Mouse (Mus musculus) brain, embryonic 18.5 days (tissue): ENCODE results near the gene Cd69.

ENCODE experiments used
- DNase-seq: peaks from one replicate; pipeline ENCODE4 v3.0.0-alpha.2; 2012; ENCODE audit warnings: low read depth, low spot score

The Cd69 gene

DNA sequence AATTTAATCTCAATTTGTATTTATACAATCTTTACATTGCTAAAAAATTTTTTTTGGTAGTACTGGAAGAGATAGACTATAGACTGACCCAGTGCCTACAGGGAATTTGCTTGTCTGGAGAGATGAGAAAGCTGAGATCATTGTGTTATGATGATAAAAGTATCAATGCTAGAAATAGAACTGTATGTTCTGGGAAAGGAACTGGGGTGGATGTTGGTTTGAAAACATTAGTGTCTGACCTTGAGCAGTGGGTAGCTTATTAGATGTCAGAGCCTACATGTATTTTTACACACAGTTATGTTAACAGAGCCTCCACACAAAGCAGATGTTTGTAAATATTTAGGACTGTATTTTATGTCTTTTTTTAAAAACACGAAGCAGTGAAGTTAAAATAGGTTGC lies 51.1 kb downstream of the Cd69 start:
- no peak for DNase-seq

DNA sequence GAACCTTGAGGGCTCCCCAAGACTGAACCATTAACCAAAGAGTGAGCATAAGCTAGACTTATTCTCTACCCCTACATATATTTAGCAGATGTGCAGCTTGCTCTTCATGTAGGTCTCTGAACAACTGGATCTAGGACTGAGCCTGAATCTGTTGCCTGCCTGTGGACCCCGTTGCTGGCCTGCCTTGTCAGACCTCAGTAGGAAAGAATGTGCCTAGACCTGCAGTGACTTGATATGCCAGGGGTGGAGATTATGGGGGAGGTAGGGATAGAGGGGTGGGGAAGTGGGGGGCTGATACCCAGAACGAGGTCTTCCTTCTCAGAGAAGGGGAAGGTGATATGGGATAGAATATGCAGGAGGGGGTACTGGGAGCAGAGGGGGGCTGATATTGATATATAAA lies 51.6 kb downstream of the Cd69 start:
- DNase-seq: no peak

DNA sequence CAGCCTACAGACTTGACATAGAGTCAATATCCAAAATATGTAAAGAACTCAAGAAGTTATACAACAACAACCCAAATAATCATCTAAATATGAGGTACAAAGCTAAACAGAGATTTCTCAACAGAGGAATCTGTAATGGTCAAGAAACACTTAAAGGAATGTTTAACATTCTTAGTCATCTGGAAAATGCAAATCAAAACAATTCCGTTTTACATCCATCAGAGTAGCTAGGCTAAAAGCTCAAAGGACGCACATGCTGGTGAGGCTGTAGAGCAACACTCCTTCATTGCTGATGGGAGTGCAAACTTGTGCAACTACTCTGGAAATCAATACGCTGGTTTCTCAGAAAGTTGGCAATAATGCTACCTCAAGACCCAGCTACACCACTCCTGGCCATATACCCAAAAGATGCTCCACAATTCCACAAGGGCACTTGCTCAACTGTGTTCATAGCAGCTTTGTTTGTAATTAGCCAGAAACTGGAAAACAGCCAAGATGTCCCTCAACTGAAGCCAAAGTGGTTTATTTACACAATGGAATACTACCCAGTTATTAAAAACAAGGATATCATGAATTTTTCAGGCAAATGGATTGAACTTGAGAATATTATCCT lies 52.9 kb downstream of the Cd69 start:
- DNase-seq: no peak

DNA sequence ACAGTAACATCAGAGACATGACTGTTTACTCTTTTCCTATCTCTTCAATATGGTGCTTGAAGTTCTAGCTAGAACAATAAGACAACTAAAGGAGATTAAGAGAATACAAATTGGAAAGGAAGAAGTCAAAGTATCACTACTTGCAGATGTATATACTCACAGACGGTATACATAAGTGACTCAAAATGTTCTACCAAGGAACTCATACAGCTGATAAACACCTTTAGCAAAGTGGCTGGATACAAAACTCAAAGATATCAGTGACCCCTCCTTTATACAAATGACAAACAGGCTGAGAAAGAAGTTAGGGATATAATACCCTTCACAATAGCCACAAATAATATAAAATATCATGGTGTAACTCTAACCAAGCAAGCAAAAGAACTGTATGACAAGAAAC lies 54.2 kb downstream of the Cd69 start:
- DNase-seq: no peak

DNA sequence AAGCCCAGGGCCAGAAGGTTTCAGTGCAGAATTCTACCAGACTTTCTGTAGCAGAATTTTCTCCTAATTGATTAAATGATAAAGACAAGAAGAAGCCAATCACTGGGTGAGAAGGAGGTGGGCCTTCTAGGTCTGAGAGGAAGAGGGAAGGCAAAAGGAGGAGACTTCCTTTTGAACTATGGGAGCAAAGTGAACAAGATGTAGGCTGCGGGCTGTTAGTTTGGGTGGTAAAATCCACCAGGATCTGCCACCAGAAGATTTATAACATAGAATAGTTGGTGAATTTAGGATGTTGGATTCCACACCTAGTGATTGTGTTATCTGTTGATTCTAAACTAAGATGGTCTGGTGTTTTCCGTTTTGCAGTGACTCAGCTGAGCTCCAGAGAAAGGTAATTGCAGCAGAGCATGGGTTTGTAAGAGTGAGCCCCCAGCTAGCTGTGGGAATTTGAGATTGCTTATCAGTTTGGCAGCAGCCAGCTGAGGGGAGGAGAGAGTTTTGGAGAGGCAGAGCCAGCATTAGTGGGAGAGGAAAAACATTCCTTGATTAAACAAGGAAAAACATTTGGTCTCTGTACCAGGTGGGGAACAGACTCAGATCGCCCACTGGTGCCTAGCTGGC lies 55.2 kb downstream of the Cd69 start:
- DNase-seq: no peak

DNA sequence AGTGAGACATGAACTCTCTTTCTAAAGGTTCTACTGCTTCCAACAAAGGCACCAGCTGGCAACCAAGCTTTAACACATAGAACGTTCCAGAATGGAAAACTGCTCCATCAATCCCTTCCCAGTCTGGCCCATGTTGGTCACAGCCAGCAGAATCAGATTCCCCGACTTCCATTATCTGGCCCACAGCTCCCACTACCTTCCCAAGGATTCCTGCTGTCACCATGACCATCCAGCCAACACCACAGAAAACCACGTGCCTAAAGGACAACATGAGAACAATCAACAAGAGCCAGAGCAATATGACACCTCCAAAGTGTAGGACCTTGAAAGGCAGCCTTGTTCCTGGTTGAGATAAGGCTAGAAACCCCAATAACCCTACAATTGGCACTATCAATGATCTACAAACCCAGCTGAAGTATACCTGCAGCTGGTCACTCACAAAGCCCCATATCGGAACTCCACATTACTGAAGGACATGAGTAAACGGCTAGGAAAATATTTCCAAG lies 57.0 kb downstream of the Cd69 start:
- no peak for DNase-seq
